Mouse (Mus musculus) WW6 (cell line): ENCODE data around the gene Dync1li1.
A peak's percentile ranks its signal among the peaks of the same experiment; 100 is the strongest.
"Not testable (repeated sequence)": the region's sequence is repeated elsewhere in the genome, so short reads cannot be mapped to it uniquely, and the experiment has no call there.

Source experiments
- DNase-seq: peaks from one replicate; pipeline ENCODE4 v3.0.0-alpha.2; 2013; ENCODE audit warnings: low read depth, low spot score

Gene Dync1li1

GRCm38 (mm10) chr9:114688252-114688952, at the start of gene Dync1li1:
Gene Dync1li1 (plus strand): TSS chr9:114688790.
- DNase-seq = peak; percentile 95

- DNase-seq = no peak
Observed at GRCm38 (mm10) chr9:114639186-114639748, 49.3 kb upstream of the Dync1li1 start.

GRCm38 (mm10) chr9:114639839-114640646, 48.5 kb upstream of the Dync1li1 start, which contains the start of gene Cnot10:
Gene Cnot10 (minus strand): TSS chr9:114640184.
- peak; percentile 96 for DNase-seq

GRCm38 (mm10) chr9:114646556-114647505, 41.8 kb upstream of the Dync1li1 start:
- no peak for DNase-seq

- no peak for DNase-seq
Observed at GRCm38 (mm10) chr9:114647506-114648432, 40.8 kb upstream of the Dync1li1 start.

- DNase-seq = not testable (repeated sequence)
Observed at GRCm38 (mm10) chr9:114648472-114648871, 40.1 kb upstream of the Dync1li1 start.

- no peak for DNase-seq
Observed at GRCm38 (mm10) chr9:114649371-114649770, 39.2 kb upstream of the Dync1li1 start.

GRCm38 (mm10) chr9:114650938-114651634, 37.5 kb upstream of the Dync1li1 start:
- DNase-seq = peak; percentile 64

GRCm38 (mm10) chr9:114655356-114655755, 33.2 kb upstream of the Dync1li1 start:
- no peak for DNase-seq

- DNase-seq = no peak
Observed at GRCm38 (mm10) chr9:114656701-114657100, 31.9 kb upstream of the Dync1li1 start.

GRCm38 (mm10) chr9:114660506-114660905, 28.1 kb upstream of the Dync1li1 start:
- DNase-seq = no peak

GRCm38 (mm10) chr9:114660983-114661382, 27.6 kb upstream of the Dync1li1 start:
- DNase-seq = no peak

GRCm38 (mm10) chr9:114661991-114662390, 26.6 kb upstream of the Dync1li1 start:
- no peak for DNase-seq

- peak; percentile 76 for DNase-seq
Observed at GRCm38 (mm10) chr9:114663782-114664181, 24.8 kb upstream of the Dync1li1 start.

GRCm38 (mm10) chr9:114666858-114667257, 21.7 kb upstream of the Dync1li1 start:
- DNase-seq = no peak

GRCm38 (mm10) chr9:114668047-114668446, 20.5 kb upstream of the Dync1li1 start:
- DNase-seq = no peak

GRCm38 (mm10) chr9:114669011-114669410, 19.6 kb upstream of the Dync1li1 start:
- no peak for DNase-seq

- no peak for DNase-seq
Observed at GRCm38 (mm10) chr9:114671946-114672345, 16.6 kb upstream of the Dync1li1 start.
